Mouse (Mus musculus): ENCODE data around the gene Wdfy1. TPM values are rescaled to one million over a fixed set of nuclear protein-coding genes. Genes with fewer than 3 reads are reported as not detected.

Gene Wdfy1
- polyA plus RNA-seq, 1 experiment from 2014 or later: 112 TPM

DNA sequence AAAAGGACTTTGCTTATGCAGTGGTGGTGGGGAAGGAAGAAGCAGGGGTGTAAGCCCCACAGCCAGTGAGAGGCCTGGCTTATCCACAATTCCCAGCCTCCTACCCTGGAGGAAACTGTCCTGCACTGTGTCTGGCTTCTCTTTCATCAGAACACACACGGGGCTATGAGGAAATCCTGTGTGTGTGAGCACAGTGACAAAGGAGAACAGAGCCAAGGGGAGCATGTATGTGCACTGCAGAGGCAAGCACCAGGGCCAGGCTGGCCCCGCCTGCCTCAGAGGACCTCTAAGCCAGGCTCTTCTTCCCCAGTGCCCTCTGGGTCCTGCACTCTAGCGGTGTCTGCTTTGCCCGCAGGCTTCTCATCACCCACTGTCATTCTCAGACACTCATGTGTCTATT lies 34.9 kb downstream of the Wdfy1 start:
- H3K27ac ChIP-seq: no peak overlapping the region
- ATAC-seq (ENCODE audit: low FRiP score): no peak
- WGBS: 86% methylated on average over 4 of the region's 4 CpGs
- no peak overlapping the region for H3K4me3 ChIP-seq
- no peaks in the 10 kb centered on the region for H3K9me3 ChIP-seq
- H3K4me1 ChIP-seq (replicated peaks): no peaks in the 10 kb centered on the region
- H3K36me3 ChIP-seq: peaks cover 27% of the 10 kb centered on the region
- no peaks in the 10 kb centered on the region for H3K27me3 ChIP-seq
- no peak overlapping the region for H3K9ac ChIP-seq
- no peak overlapping the region for H3K4me2 ChIP-seq

- WGBS: 93% methylated on average over 2 of the region's 2 CpGs
- Histone ChIP-seq H3K27me3 (no peaks in the 10 kb centered on the region), H3K36me3 (peaks cover 25% of the 10 kb centered on the region), H3K9me3 (no peaks in the 10 kb centered on the region), H3K27ac (no peak overlapping the region), H3K4me2 (no peak overlapping the region), H3K4me3 (no peak overlapping the region), H3K4me1 (replicated peaks) (no peaks in the 10 kb centered on the region), H3K9ac (no peak overlapping the region)
- no peak for ATAC-seq (ENCODE audit: low FRiP score)
Observed at GRCm38 (mm10) chr1:79739726-79740125, 36.2 kb downstream of the Wdfy1 start.

GRCm38 (mm10) chr1:79736408-79736807 lies 39.5 kb downstream of the Wdfy1 start:
- no peak overlapping the region for H3K9ac ChIP-seq
- ATAC-seq (ENCODE audit: low FRiP score): no peak
- 93% methylated on average over 3 of the region's 3 CpGs for WGBS

GRCm38 (mm10) chr1:79734794-79735193 lies 41.1 kb downstream of the Wdfy1 start:
- no peaks in the 10 kb centered on the region for H3K4me1 ChIP-seq (replicated peaks)
- H3K9ac ChIP-seq: no peak overlapping the region
- no peak for ATAC-seq (ENCODE audit: low FRiP score)
- H3K27ac ChIP-seq: no peak overlapping the region
- no peaks in the 10 kb centered on the region for H3K27me3 ChIP-seq
- peaks cover 26% of the 10 kb centered on the region for H3K36me3 ChIP-seq
- WGBS: 92% methylated on average over 5 of the region's 5 CpGs
- no peak overlapping the region for H3K4me2 ChIP-seq
- no peak overlapping the region for H3K4me3 ChIP-seq
- no peaks in the 10 kb centered on the region for H3K9me3 ChIP-seq

More at GRCm38 (mm10) chr1:79736408-79736807, 39.5 kb downstream of the Wdfy1 start:
- H3K27ac ChIP-seq: no peak overlapping the region
- no peak overlapping the region for H3K4me3 ChIP-seq
- peaks cover 27% of the 10 kb centered on the region for H3K36me3 ChIP-seq
- no peaks in the 10 kb centered on the region for H3K9me3 ChIP-seq
- no peaks in the 10 kb centered on the region for H3K4me1 ChIP-seq (replicated peaks)
- no peaks in the 10 kb centered on the region for H3K27me3 ChIP-seq
- H3K4me2 ChIP-seq: no peak overlapping the region

GRCm38 (mm10) chr1:79714152-79714923 lies 61.6 kb downstream of the Wdfy1 start:
- Histone ChIP-seq H3K4me2 (no peak overlapping the region), H3K9ac (no peak overlapping the region), H3K4me1 (replicated peaks) (peaks cover 8% of the 10 kb centered on the region), H3K4me3 (no peak overlapping the region), H3K36me3 (peaks cover 39% of the 10 kb centered on the region), H3K9me3 (no peaks in the 10 kb centered on the region), H3K27ac (no peak overlapping the region), H3K27me3 (no peaks in the 10 kb centered on the region)
- 93% methylated on average over 13 of the region's 13 CpGs for WGBS
- no peak for ATAC-seq (ENCODE audit: low FRiP score)

- no peak overlapping the region for H3K27ac ChIP-seq
- no peaks in the 10 kb centered on the region for H3K27me3 ChIP-seq
- H3K4me1 ChIP-seq (replicated peaks): peaks cover 8% of the 10 kb centered on the region
- H3K36me3 ChIP-seq: peaks cover 44% of the 10 kb centered on the region
- WGBS: 85% methylated on average over 5 of the region's 5 CpGs
- no peaks in the 10 kb centered on the region for H3K9me3 ChIP-seq
- H3K4me3 ChIP-seq: no peak overlapping the region
- H3K9ac ChIP-seq: no peak overlapping the region
- no peak overlapping the region for H3K4me2 ChIP-seq
- no peak for ATAC-seq (ENCODE audit: low FRiP score)
Observed at GRCm38 (mm10) chr1:79713081-79713480, 62.9 kb downstream of the Wdfy1 start.

GRCm38 (mm10) chr1:79711147-79712126 lies 64.5 kb downstream of the Wdfy1 start:
- 83% methylated on average over 18 of the region's 18 CpGs for WGBS
- Histone ChIP-seq H3K4me1 (replicated peaks) (peaks cover 8% of the 10 kb centered on the region), H3K9me3 (no peaks in the 10 kb centered on the region), H3K9ac (0 out of 2 replicates have a peak overlapping the region, but pooled peaks have one; percentile 8), H3K36me3 (peaks cover 56% of the 10 kb centered on the region), H3K4me3 (no peak overlapping the region), H3K27me3 (no peaks in the 10 kb centered on the region), H3K4me2 (no peak overlapping the region), H3K27ac (peak overlapping the region; percentile 52; the same call in 1 of the 2 replicates)
- no peak for ATAC-seq (ENCODE audit: low FRiP score)

- no peak overlapping the region for H3K4me2 ChIP-seq
- no peak overlapping the region for H3K4me3 ChIP-seq
- 56% methylated on average over 4 of the region's 4 CpGs for WGBS
- no peaks in the 10 kb centered on the region for H3K9me3 ChIP-seq
- ATAC-seq (ENCODE audit: low FRiP score): peak; percentile 52; the same call in 1 of the 2 replicates
- 0 out of 2 replicates have a peak overlapping the region, but pooled peaks have one; percentile 8 for H3K9ac ChIP-seq
- H3K27ac ChIP-seq: peak overlapping the region; percentile 52
- H3K4me1 ChIP-seq (replicated peaks): peaks cover 8% of the 10 kb centered on the region
- H3K27me3 ChIP-seq: no peaks in the 10 kb centered on the region
- H3K36me3 ChIP-seq: peaks cover 63% of the 10 kb centered on the region
Observed at GRCm38 (mm10) chr1:79710678-79711077, 65.3 kb downstream of the Wdfy1 start.

DNA sequence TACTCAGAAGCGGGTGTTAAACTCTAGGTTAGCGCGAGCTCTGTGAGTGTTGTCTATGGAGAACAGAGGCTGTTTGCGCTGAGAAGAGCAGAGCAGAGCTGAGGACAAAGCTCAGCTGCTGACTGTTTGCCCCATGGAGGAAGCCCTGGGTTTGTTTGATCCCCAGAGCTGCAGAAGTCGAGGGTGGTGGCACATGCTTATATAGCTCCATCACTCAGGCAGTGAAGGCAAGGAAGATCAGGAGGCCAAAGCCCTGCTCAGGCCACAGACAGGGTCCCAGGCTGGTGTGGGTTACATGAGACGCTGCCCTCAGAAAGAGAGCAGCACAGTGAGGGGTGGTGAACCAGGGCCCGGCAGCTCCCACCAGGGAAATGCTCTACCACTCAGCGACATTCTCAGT lies 65.7 kb downstream of the Wdfy1 start:
- ATAC-seq (ENCODE audit: low FRiP score): no peak
- Histone ChIP-seq H3K4me3 (no peak overlapping the region), H3K9me3 (no peaks in the 10 kb centered on the region), H3K27ac (peak overlapping the region; percentile 36; the same call in 1 of the 2 replicates), H3K4me2 (no peak overlapping the region), H3K27me3 (no peaks in the 10 kb centered on the region), H3K36me3 (peaks cover 66% of the 10 kb centered on the region), H3K4me1 (replicated peaks) (peaks cover 8% of the 10 kb centered on the region), H3K9ac (no peak overlapping the region)
- 83% methylated on average over 8 of the region's 8 CpGs for WGBS

DNA sequence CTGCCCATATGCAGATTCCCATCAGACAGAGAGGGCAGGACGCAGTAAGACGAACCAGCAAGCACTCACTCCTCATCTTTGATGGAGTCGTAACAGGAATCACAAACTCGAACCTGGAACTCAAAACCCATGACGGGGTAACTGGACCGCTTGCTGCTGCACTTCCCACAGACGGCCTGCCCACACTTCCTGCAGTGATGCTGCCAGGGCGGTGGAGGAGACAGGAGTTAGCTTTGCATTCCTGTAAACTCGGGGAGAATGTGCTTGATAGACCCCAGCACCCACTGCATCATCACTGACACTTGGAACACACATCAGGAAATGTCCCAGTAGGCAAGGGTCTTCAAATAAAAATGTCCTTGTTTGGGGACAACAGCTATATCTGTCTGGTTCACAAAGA lies 68.6 kb downstream of the Wdfy1 start:
- no peaks in the 10 kb centered on the region for H3K9me3 ChIP-seq
- no peak overlapping the region for H3K4me2 ChIP-seq
- ATAC-seq (ENCODE audit: low FRiP score): no peak
- H3K9ac ChIP-seq: no peak overlapping the region
- no peak overlapping the region for H3K4me3 ChIP-seq
- H3K36me3 ChIP-seq: peaks cover 59% of the 10 kb centered on the region
- no peaks in the 10 kb centered on the region for H3K27me3 ChIP-seq
- peaks cover 8% of the 10 kb centered on the region for H3K4me1 ChIP-seq (replicated peaks)
- WGBS: 90% methylated on average over 9 of the region's 9 CpGs
- no peak overlapping the region for H3K27ac ChIP-seq

DNA sequence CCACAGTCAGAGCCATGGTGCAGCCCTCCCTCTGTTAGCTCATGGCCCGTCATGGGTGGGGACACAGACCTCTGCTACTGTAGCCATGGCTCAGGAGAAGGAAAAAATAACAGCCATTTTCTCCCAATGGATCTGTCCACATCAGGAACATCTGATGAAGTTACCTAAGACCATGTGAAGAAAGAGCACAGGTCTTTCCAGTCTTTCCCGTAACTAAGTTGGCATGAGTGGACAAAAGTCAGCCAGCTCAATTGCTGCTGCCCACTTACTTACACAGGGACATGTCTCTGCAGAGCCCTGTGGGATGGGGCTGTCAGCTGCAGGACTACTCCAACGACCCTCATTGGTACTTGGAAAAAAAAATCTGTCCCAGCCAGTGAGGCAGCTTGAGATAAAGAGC lies 69.2 kb downstream of the Wdfy1 start:
- no peaks in the 10 kb centered on the region for H3K27me3 ChIP-seq
- peaks cover 60% of the 10 kb centered on the region for H3K36me3 ChIP-seq
- H3K9me3 ChIP-seq: no peaks in the 10 kb centered on the region
- H3K9ac ChIP-seq: no peak overlapping the region
- H3K4me2 ChIP-seq: no peak overlapping the region
- no peak overlapping the region for H3K27ac ChIP-seq
- peaks cover 8% of the 10 kb centered on the region for H3K4me1 ChIP-seq (replicated peaks)
- no peak for ATAC-seq (ENCODE audit: low FRiP score)
- 95% methylated on average over 3 of the region's 3 CpGs for WGBS
- H3K4me3 ChIP-seq: no peak overlapping the region

- no peak overlapping the region for H3K4me3 ChIP-seq
- H3K36me3 ChIP-seq: peaks cover 66% of the 10 kb centered on the region
- H3K9ac ChIP-seq: no peak overlapping the region
- WGBS: 88% methylated on average over 2 of the region's 2 CpGs
- H3K27ac ChIP-seq: no peak overlapping the region
- no peaks in the 10 kb centered on the region for H3K9me3 ChIP-seq
- no peak for ATAC-seq (ENCODE audit: low FRiP score)
- H3K4me2 ChIP-seq: no peak overlapping the region
- H3K4me1 ChIP-seq (replicated peaks): no peaks in the 10 kb centered on the region
- H3K27me3 ChIP-seq: no peaks in the 10 kb centered on the region
Observed at GRCm38 (mm10) chr1:79704672-79705071, 71.3 kb downstream of the Wdfy1 start.
